In the genomic region with DNA sequence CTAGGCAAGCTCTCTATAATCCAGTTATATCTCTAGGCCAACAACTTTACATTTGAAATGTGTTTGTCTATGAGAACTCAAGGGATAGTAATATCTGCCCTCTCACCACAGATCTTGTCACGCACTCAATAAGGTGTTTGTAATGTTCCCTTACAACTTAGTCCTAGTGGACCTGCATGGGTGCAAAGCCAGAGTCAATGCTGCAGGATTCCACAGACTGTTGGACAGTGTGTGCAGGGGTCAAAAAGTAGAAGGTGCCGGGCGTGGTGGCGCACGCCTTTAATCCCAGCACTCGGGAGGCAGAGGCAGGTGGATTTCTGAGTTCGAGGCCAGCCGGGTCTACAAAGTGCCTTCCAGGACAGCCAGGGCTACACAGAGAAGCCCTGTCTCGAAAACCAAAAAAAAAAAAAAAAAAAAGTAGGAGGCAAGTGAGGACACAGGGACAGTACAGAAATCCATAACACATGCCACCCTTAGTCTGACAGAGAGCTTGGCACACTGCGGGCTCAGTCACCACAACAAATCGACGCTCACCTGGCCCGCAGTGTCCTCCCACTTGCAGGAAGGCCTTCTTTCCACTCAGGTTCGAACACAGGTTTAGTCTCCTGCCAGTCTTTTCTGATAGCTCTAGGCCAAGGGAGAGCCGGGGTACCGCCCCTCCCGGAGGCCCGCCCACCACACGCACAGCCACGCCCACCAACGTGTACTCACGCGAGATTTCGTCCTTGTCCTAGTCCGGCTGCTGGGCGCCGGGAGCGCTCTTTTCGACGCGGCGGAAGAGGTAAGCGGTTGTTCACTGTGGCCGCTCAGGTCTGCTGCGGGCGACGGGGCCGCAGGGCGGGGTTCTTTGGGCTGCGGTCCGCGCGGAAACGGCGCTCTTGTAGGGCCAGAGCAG, we compare ENCODE assay signal across 7 mouse cellular contexts. TPM values are rescaled to one million over a fixed set of nuclear protein-coding genes. Genes with fewer than 3 reads are reported as not detected.
DNase-seq lines count a peak whose midpoint lies in the region; ATAC-seq lines count a peak whose summit lies in the region.

A gene (plus strand): TSS at position 712 of the 895 bp plus-strand sequence.

- H3K9me3 ChIP-seq in intestine, embryonic 16.5 days (ENCODE audit: control insufficient read depth, low read length), result no peaks in the 10 kb centered on the region
- H3K9me3 ChIP-seq in midbrain, embryonic 11.5 days (ENCODE audit: control insufficient read depth, low read length), result no peaks in the 10 kb centered on the region

- peak within 1 kb of the TSS; percentile 80 for H3K4me2 ChIP-seq in intestine, embryonic 16.5 days (ENCODE audit: low read depth, low read length)
- peak within 1 kb of the TSS; percentile 85 for H3K4me2 ChIP-seq in midbrain, embryonic 11.5 days

- intact Hi-C loops in left cerebral cortex, postnatal 36 days (cut with DNase I), result loop anchor here (1.0 kb wide), 1 partner anchor 26 kb away; a partner anchor contains a TSS

- H3K4me1 ChIP-seq in intestine, embryonic 16.5 days (ENCODE audit: control insufficient read depth, insufficient read depth, low read length), result peaks cover 27% of the 10 kb centered on the region
- H3K4me1 ChIP-seq in midbrain, embryonic 11.5 days (ENCODE audit: control insufficient read depth, insufficient read depth, low read length), result peaks cover 18% of the 10 kb centered on the region

- H3K9ac ChIP-seq in intestine, embryonic 16.5 days (ENCODE audit: low read depth, low read length), result peak within 1 kb of the TSS; percentile 97
- H3K9ac ChIP-seq in midbrain, embryonic 11.5 days (ENCODE audit: low read length), result peak within 1 kb of the TSS; percentile 95

- 0 out of 2 replicates have a peak, but pooled peaks cover 5% of the 10 kb centered on the region for H3K36me3 ChIP-seq in intestine, embryonic 16.5 days (ENCODE audit: control insufficient read depth, insufficient read depth, low read length)
- peaks cover 8% of the 10 kb centered on the region for H3K36me3 ChIP-seq in midbrain, embryonic 11.5 days (ENCODE audit: control insufficient read depth, insufficient read depth, low read length)

- 12% methylated on average over 45 of the region's 45 CpGs for WGBS in intestine, embryonic 16.5 days
- 15% methylated on average over 44 of the region's 45 CpGs for WGBS in midbrain, embryonic 11.5 days

- H3K27me3 ChIP-seq in intestine, embryonic 16.5 days (replicated peaks; ENCODE audit: control insufficient read depth, insufficient read depth, low read length), result no peaks in the 10 kb centered on the region
- no peaks in the 10 kb centered on the region for H3K27me3 ChIP-seq in midbrain, embryonic 11.5 days (ENCODE audit: control insufficient read depth, insufficient read depth, low read length)

- peak within 1 kb of the TSS; percentile 89 for H3K4me3 ChIP-seq in intestine, embryonic 16.5 days (ENCODE audit: low read length)
- peak within 1 kb of the TSS; percentile 85 for H3K4me3 ChIP-seq in midbrain, embryonic 11.5 days (ENCODE audit: low read depth, low read length)

- ATAC-seq in intestine, embryonic 16.5 days, result peak; percentile 94
- peak; percentile 99 for ATAC-seq in midbrain, embryonic 11.5 days (ENCODE audit: low FRiP score)

- H3K27ac ChIP-seq in intestine, embryonic 16.5 days (ENCODE audit: low read length), result peak within 1 kb of the TSS; percentile 96
- peak within 1 kb of the TSS; percentile 84 for H3K27ac ChIP-seq in midbrain, embryonic 11.5 days (ENCODE audit: low read depth, low read length)

- peak; percentile 95 for DNase-seq in adrenal gland, adult 8-10 months
- DNase-seq in embryo, embryonic 9.5 days (ENCODE audit: extremely low spot score), result peak; percentile 98
- DNase-seq in gastrocnemius, postnatal 4 days (ENCODE audit: low spot score in 2 of 2), result peak; percentile 97 to 98
- DNase-seq in left cerebral cortex, postnatal 36 days (ENCODE audit: low spot score in 2 of 2), result peak; percentile 94 to 96
- DNase-seq in midbrain, embryonic 11.5 days (ENCODE audit: low spot score, missing footprints), result peak; percentile 100
- DNase-seq in skeletal muscle tissue, adult 2 months (ENCODE audit: low read depth, low spot score), result peak; percentile 94

RNA-seq across cellular contexts. Expression of the gene that starts here (rescaled TPM):
- 100 to 1,000 TPM in 2 of 4 experiments, 10 to 100 TPM in 2; 71.4 to 110 (median 88.2) TPM for total RNA-seq in adrenal gland, adult 8-10 months (2022)
- total RNA-seq in gastrocnemius, postnatal 4 days (2021), result 10 to 100 TPM; 66.9 to 89.1 TPM
- 53.0 and 56.9 TPM in 2 replicates for polyA plus RNA-seq in intestine, embryonic 16.5 days (2015; fragmentation: Nextera tagmentation; extraction: Ambion mirVana)
- total RNA-seq in left cerebral cortex, postnatal 36 days (2021), result 10 to 100 TPM; 29.6 to 33.9 TPM
- 67.9 and 68.3 TPM in 2 replicates for polyA plus RNA-seq in midbrain, embryonic 11.5 days (2014; fragmentation: Nextera tagmentation; extraction: Ambion mirVana)

Comparison
In these comparisons a context has a peak if more than half of its experiments do, and no peak if none do; other contexts are left out.
1. Peak in every context shown above with its lines: DNase-seq, ATAC-seq, H3K4me3 ChIP-seq and H3K27ac ChIP-seq.